Mouse (Mus musculus) intestine, embryonic 15.5 days (tissue): ENCODE data around the gene Chchd6. TPM values are rescaled to one million over a fixed set of nuclear protein-coding genes. Genes with fewer than 3 reads are reported as not detected.

Source experiments
- ATAC-seq: fragments of 200-750 bp; cut with Nextera tagmentation; 2 replicates; pipeline ENCODE4 v1.8.0; 2017; ENCODE audit warnings: moderate TSS enrichment, moderate library complexity
- H3K27ac ChIP-seq: fragments of 300-500 bp; sonication (generic); 2 replicates; pipeline ENCODE4 v1.5.1; 2015; ENCODE audit warnings: mild to moderate bottlenecking, inconsistent platforms
- H3K27me3 ChIP-seq: fragments of 300-500 bp; sonication (generic); replicated peaks from 2 replicates; pipeline ENCODE4 v1.6.1; 2015; ENCODE audit warnings: inconsistent platforms
- H3K36me3 ChIP-seq: fragments of 300-500 bp; sonication (generic); 2 replicates; pipeline ENCODE4 v1.6.1; 2015; ENCODE audit warnings: inconsistent platforms
- H3K4me1 ChIP-seq: fragments of 300-500 bp; sonication (generic); replicated peaks from 2 replicates; pipeline ENCODE4 v1.6.1; 2015; ENCODE audit warnings: inconsistent platforms
- H3K4me2 ChIP-seq: fragments of 300-500 bp; sonication (generic); replicated peaks from 2 replicates; pipeline ENCODE4 v1.6.1; 2015; ENCODE audit warnings: mild to moderate bottlenecking, inconsistent platforms
- H3K4me3 ChIP-seq: fragments of 300-500 bp; sonication (generic); replicated peaks from 2 replicates; pipeline ENCODE4 v1.5.1; 2015; ENCODE audit warnings: inconsistent platforms
- H3K9ac ChIP-seq: fragments of 300-500 bp; sonication (generic); 2 replicates; pipeline ENCODE4 v1.6.1; 2015; ENCODE audit warnings: inconsistent platforms
- H3K9me3 ChIP-seq: fragments of 300-500 bp; sonication (generic); 2 replicates; pipeline ENCODE4 v1.6.1; 2016; ENCODE audit warnings: inconsistent platforms
- WGBS: fragments of 180-500 bp; shearing (Covaris S2); methylation state at CpG from one replicate; pipeline ENCODE4 v1.1.7; 2015; 5-methylcytosine and 5-hydroxymethylcytosine counted together
- polyA plus RNA-seq: library from polyadenylated mRNA; unstranded; fragments of >200 nt; fragmentation: Nextera tagmentation; extraction: Ambion mirVana; gene quantifications from 2 replicates; pipeline ENCODE4 v1.2.1, GENCODE M21; 2015

The Chchd6 gene
- polyA plus RNA-seq, 1 experiment from 2014 or later: 40.6 TPM

- Histone ChIP-seq H3K4me3 (no peak overlapping the region), H3K4me1 (no peaks in the 10 kb centered on the region), H3K27me3 (no peaks in the 10 kb centered on the region), H3K4me2 (no peak overlapping the region), H3K9me3 (no peaks in the 10 kb centered on the region), H3K9ac (no peak overlapping the region), H3K36me3 (no peaks in the 10 kb centered on the region), H3K27ac (no peak overlapping the region)
- WGBS: 76% methylated on average over 3 of the region's 3 CpGs
- ATAC-seq: peak; percentile 45; the same call in 1 of the 2 replicates
Observed at GRCm38 (mm10) chr6:89407247-89407889, 188.1 kb downstream of the Chchd6 start.

- Histone ChIP-seq H3K9me3 (no peaks in the 10 kb centered on the region), H3K4me2 (no peak overlapping the region), H3K36me3 (no peaks in the 10 kb centered on the region), H3K4me1 (no peaks in the 10 kb centered on the region), H3K27ac (no peak overlapping the region), H3K27me3 (no peaks in the 10 kb centered on the region), H3K9ac (no peak overlapping the region), H3K4me3 (no peak overlapping the region)
- WGBS: 87% methylated on average over 2 of the region's 2 CpGs
- ATAC-seq: no peak
Observed at GRCm38 (mm10) chr6:89404964-89405363, 190.5 kb downstream of the Chchd6 start.

GRCm38 (mm10) chr6:89403257-89404225 is 191.9 kb downstream of the Chchd6 start:
- H3K9me3 ChIP-seq: no peaks in the 10 kb centered on the region
- H3K27ac ChIP-seq: no peak overlapping the region
- no peaks in the 10 kb centered on the region for H3K36me3 ChIP-seq
- no peaks in the 10 kb centered on the region for H3K27me3 ChIP-seq
- no peak for ATAC-seq
- H3K4me2 ChIP-seq: no peak overlapping the region
- H3K9ac ChIP-seq: no peak overlapping the region
- H3K4me1 ChIP-seq: no peaks in the 10 kb centered on the region
- 55% methylated on average over 2 of the region's 2 CpGs for WGBS
- H3K4me3 ChIP-seq: no peak overlapping the region

- H3K9me3 ChIP-seq: no peaks in the 10 kb centered on the region
- H3K27me3 ChIP-seq: no peaks in the 10 kb centered on the region
- no peaks in the 10 kb centered on the region for H3K36me3 ChIP-seq
- H3K4me3 ChIP-seq: no peak overlapping the region
- ATAC-seq: no peak
- H3K27ac ChIP-seq: no peak overlapping the region
- no peak overlapping the region for H3K9ac ChIP-seq
- H3K4me2 ChIP-seq: no peak overlapping the region
- no peaks in the 10 kb centered on the region for H3K4me1 ChIP-seq
- WGBS: 92% methylated on average over 2 of the region's 2 CpGs
Observed at GRCm38 (mm10) chr6:89402406-89402805, 193.0 kb downstream of the Chchd6 start.

GRCm38 (mm10) chr6:89399564-89399963 is 195.9 kb downstream of the Chchd6 start:
- Histone ChIP-seq H3K4me2 (no peak overlapping the region), H3K9ac (no peak overlapping the region), H3K36me3 (no peaks in the 10 kb centered on the region), H3K9me3 (no peaks in the 10 kb centered on the region), H3K4me3 (no peak overlapping the region), H3K4me1 (no peaks in the 10 kb centered on the region), H3K27me3 (no peaks in the 10 kb centered on the region), H3K27ac (no peak overlapping the region)
- ATAC-seq: no peak
- WGBS: 91% methylated on average over 1 of the region's 1 CpGs

GRCm38 (mm10) chr6:89397919-89398318 is 197.5 kb downstream of the Chchd6 start:
- no peak overlapping the region for H3K27ac ChIP-seq
- no peak overlapping the region for H3K4me3 ChIP-seq
- H3K9ac ChIP-seq: no peak overlapping the region
- H3K4me1 ChIP-seq: no peaks in the 10 kb centered on the region
- ATAC-seq: no peak
- H3K4me2 ChIP-seq: no peak overlapping the region
- no peaks in the 10 kb centered on the region for H3K36me3 ChIP-seq
- WGBS: 78% methylated on average over 4 of the region's 4 CpGs
- no peaks in the 10 kb centered on the region for H3K27me3 ChIP-seq
- H3K9me3 ChIP-seq: no peaks in the 10 kb centered on the region

- 81% methylated on average over 2 of the region's 2 CpGs for WGBS
- H3K9me3 ChIP-seq: no peaks in the 10 kb centered on the region
- ATAC-seq: no peak
Observed at GRCm38 (mm10) chr6:89393820-89394219, 201.6 kb downstream of the Chchd6 start.

GRCm38 (mm10) chr6:89392213-89392612 is 203.2 kb downstream of the Chchd6 start:
- Histone ChIP-seq H3K27ac (no peak overlapping the region), H3K4me2 (no peak overlapping the region), H3K36me3 (no peaks in the 10 kb centered on the region), H3K9ac (no peak overlapping the region), H3K27me3 (no peaks in the 10 kb centered on the region), H3K4me3 (no peak overlapping the region), H3K4me1 (no peaks in the 10 kb centered on the region), H3K9me3 (no peaks in the 10 kb centered on the region)
- peak; percentile 89 for ATAC-seq
- WGBS: 56% methylated on average over 2 of the region's 2 CpGs

More at GRCm38 (mm10) chr6:89393820-89394219, 201.6 kb downstream of the Chchd6 start:
- H3K9ac ChIP-seq: no peak overlapping the region
- H3K36me3 ChIP-seq: no peaks in the 10 kb centered on the region
- H3K27ac ChIP-seq: no peak overlapping the region
- H3K4me2 ChIP-seq: no peak overlapping the region
- no peaks in the 10 kb centered on the region for H3K27me3 ChIP-seq
- no peak overlapping the region for H3K4me3 ChIP-seq
- H3K4me1 ChIP-seq: no peaks in the 10 kb centered on the region

GRCm38 (mm10) chr6:89389771-89390170 is 205.7 kb downstream of the Chchd6 start:
- ATAC-seq: no peak
- WGBS: 70% methylated on average over 7 of the region's 7 CpGs
- Histone ChIP-seq H3K9me3 (no peaks in the 10 kb centered on the region), H3K27me3 (no peaks in the 10 kb centered on the region), H3K4me3 (no peak overlapping the region), H3K36me3 (no peaks in the 10 kb centered on the region), H3K4me1 (no peaks in the 10 kb centered on the region), H3K4me2 (no peak overlapping the region), H3K9ac (no peak overlapping the region), H3K27ac (no peak overlapping the region)

- no peak overlapping the region for H3K4me2 ChIP-seq
- H3K9ac ChIP-seq: no peak overlapping the region
- H3K9me3 ChIP-seq: no peaks in the 10 kb centered on the region
- ATAC-seq: no peak
- 58% methylated on average over 1 of the region's 1 CpGs for WGBS
- H3K4me3 ChIP-seq: no peak overlapping the region
- no peaks in the 10 kb centered on the region for H3K36me3 ChIP-seq
- no peaks in the 10 kb centered on the region for H3K4me1 ChIP-seq
- no peaks in the 10 kb centered on the region for H3K27me3 ChIP-seq
- no peak overlapping the region for H3K27ac ChIP-seq
Observed at GRCm38 (mm10) chr6:89386956-89387355, 208.5 kb downstream of the Chchd6 start.

- no peaks in the 10 kb centered on the region for H3K36me3 ChIP-seq
- H3K9me3 ChIP-seq: no peaks in the 10 kb centered on the region
- no peak for ATAC-seq
- H3K27ac ChIP-seq: no peak overlapping the region
- 85% methylated on average over 2 of the region's 2 CpGs for WGBS
- H3K27me3 ChIP-seq: no peaks in the 10 kb centered on the region
- no peak overlapping the region for H3K4me3 ChIP-seq
- H3K4me2 ChIP-seq: no peak overlapping the region
- no peaks in the 10 kb centered on the region for H3K4me1 ChIP-seq
- H3K9ac ChIP-seq: no peak overlapping the region
Observed at GRCm38 (mm10) chr6:89384699-89385098, 210.8 kb downstream of the Chchd6 start.

GRCm38 (mm10) chr6:89381851-89382250 is 213.6 kb downstream of the Chchd6 start:
- Histone ChIP-seq H3K27me3 (no peaks in the 10 kb centered on the region), H3K27ac (no peak overlapping the region), H3K4me2 (no peak overlapping the region), H3K9ac (no peak overlapping the region), H3K4me1 (peaks cover 4% of the 10 kb centered on the region; the same call in 1 of the 2 replicates), H3K9me3 (no peaks in the 10 kb centered on the region), H3K4me3 (no peak overlapping the region), H3K36me3 (no peaks in the 10 kb centered on the region)
- no peak for ATAC-seq
- WGBS: 71% methylated on average over 5 of the region's 5 CpGs
